Mouse (Mus musculus) hindbrain, embryonic 13.5 days (tissue): ENCODE data around the gene Traf3ip1. TPM values are rescaled to one million over a fixed set of nuclear protein-coding genes. Genes with fewer than 3 reads are reported as not detected.

Experiments used
- ATAC-seq: fragments of 200-750 bp; cut with Nextera tagmentation; 2 replicates; pipeline ENCODE4 v1.8.0; 2017; ENCODE audit warnings: moderate TSS enrichment; ENCODE audit not compliant: low FRiP score
- H3K27ac ChIP-seq: fragments of 300-500 bp; sonication (generic); 2 replicates; pipeline ENCODE4 v1.5.1; 2015; ENCODE audit warnings: inconsistent platforms, mild to moderate bottlenecking, moderate library complexity
- H3K27me3 ChIP-seq: fragments of 300-500 bp; sonication (generic); 2 replicates; pipeline ENCODE4 v1.6.1; 2015; ENCODE audit warnings: mild to moderate bottlenecking, inconsistent platforms
- H3K36me3 ChIP-seq: fragments of 300-500 bp; sonication (generic); 2 replicates; pipeline ENCODE4 v1.6.1; 2015; ENCODE audit warnings: mild to moderate bottlenecking, inconsistent platforms
- H3K4me1 ChIP-seq: fragments of 300-500 bp; sonication (generic); replicated peaks from 2 replicates; pipeline ENCODE4 v1.6.1; 2015; ENCODE audit warnings: inconsistent platforms
- H3K4me2 ChIP-seq: fragments of 300-500 bp; sonication (generic); 2 replicates; pipeline ENCODE4 v1.6.1; 2015; ENCODE audit warnings: inconsistent platforms, mild to moderate bottlenecking, moderate library complexity
- H3K4me3 ChIP-seq: fragments of 300-500 bp; sonication (generic); 2 replicates; pipeline ENCODE4 v1.5.1; 2015; ENCODE audit warnings: mild to moderate bottlenecking, inconsistent platforms
- H3K9ac ChIP-seq: fragments of 300-500 bp; sonication (generic); 2 replicates; pipeline ENCODE4 v1.6.1; 2015; ENCODE audit warnings: mild to moderate bottlenecking, inconsistent platforms
- H3K9me3 ChIP-seq: fragments of 300-500 bp; sonication (generic); 2 replicates; pipeline ENCODE4 v1.6.1; 2016; ENCODE audit warnings: inconsistent platforms
- WGBS: fragments of 180-500 bp; shearing (Covaris S2); methylation state at CpG from one replicate; pipeline ENCODE4 v1.1.7; 2015; 5-methylcytosine and 5-hydroxymethylcytosine counted together
- polyA plus RNA-seq: library from polyadenylated mRNA; unstranded; fragments of >200 nt; fragmentation: Nextera tagmentation; extraction: Ambion mirVana; gene quantifications from 2 replicates; pipeline ENCODE4 v1.2.1, GENCODE M21; 2015

Traf3ip1 gene
- polyA plus RNA-seq, 1 experiment from 2014 or later, result 10.6 TPM

DNA sequence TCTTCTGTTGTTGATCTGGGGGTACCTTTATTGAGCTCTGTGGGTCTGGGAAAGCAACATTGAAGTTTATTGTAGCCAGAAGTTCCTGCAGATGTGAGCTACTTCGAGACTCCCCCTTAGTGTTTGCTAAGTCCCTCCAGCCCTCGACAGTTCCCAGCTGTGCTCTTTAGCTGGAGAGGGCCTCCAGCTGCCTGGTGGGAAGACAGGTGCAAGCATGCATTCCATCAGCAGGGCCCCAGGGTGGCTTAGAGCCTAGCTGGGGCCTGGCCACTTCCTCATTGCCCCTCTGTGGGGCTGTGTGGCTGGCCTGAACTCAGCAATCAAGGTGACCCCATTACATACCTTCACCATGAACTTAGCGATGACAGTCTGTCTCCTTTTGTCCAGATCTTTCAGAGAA is 10.2 kb downstream of the Traf3ip1 start:
- no peaks in the 10 kb centered on the region for H3K4me1 ChIP-seq
- H3K27ac ChIP-seq, result no peak overlapping the region
- no peak for ATAC-seq
- H3K9ac ChIP-seq, result no peak overlapping the region
- H3K9me3 ChIP-seq, result no peaks in the 10 kb centered on the region
- H3K4me3 ChIP-seq, result no peak overlapping the region
- no peaks in the 10 kb centered on the region for H3K27me3 ChIP-seq
- 78% methylated on average over 3 of the region's 3 CpGs for WGBS
- H3K4me2 ChIP-seq, result no peak overlapping the region
- H3K36me3 ChIP-seq, result peaks cover 95% of the 10 kb centered on the region

DNA sequence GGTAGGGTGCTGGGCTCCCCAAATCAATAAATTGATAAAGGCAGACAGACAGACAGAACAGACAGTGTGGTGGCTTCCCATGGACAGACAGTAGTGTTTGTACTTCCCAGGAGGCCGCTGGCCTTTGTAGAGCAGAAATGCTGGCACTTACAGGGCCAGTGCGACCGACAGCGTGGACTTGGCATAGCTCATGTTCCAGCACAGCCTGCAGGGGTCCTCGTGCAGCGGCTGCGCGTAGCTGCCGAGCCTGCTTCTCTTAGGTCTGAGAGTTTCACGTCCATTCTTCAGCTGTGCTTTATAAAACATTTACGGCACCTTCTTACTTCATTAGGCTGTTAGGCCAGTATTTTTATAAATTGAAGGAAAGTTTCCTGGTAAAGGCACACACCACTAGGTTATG is 20.5 kb downstream of the Traf3ip1 start:
- Histone ChIP-seq H3K9ac (no peak overlapping the region), H3K27me3 (no peaks in the 10 kb centered on the region), H3K4me1 (no peaks in the 10 kb centered on the region), H3K27ac (no peak overlapping the region), H3K4me2 (no peak overlapping the region), H3K4me3 (no peak overlapping the region), H3K9me3 (no peaks in the 10 kb centered on the region), H3K36me3 (peaks cover 66% of the 10 kb centered on the region)
- no peak for ATAC-seq
- WGBS, result 78% methylated on average over 11 of the region's 11 CpGs

DNA sequence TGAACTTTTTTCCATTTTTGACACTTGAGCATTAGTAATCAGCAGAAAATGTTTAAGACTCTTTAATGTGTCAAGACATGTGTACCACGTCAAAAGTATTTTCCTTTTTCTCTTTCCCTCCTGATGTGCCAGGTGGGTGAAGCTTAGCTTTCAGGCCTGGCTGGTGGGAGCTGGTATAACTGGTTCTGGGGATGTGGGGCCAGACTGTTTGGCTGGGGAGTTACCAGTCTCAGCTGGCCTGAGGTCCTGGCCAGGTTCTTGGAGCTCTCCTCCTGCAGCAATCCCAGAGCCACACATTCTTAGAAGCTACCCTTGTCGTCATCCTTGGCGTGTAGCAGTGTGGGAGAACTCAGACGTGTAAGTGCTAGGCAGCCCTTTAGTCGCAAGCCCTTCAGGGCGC is 21.2 kb downstream of the Traf3ip1 start:
- no peaks in the 10 kb centered on the region for H3K9me3 ChIP-seq
- no peaks in the 10 kb centered on the region for H3K27me3 ChIP-seq
- H3K4me1 ChIP-seq, result no peaks in the 10 kb centered on the region
- no peak overlapping the region for H3K4me2 ChIP-seq
- H3K36me3 ChIP-seq, result peaks cover 66% of the 10 kb centered on the region
- no peak overlapping the region for H3K9ac ChIP-seq
- WGBS, result 96% methylated on average over 6 of the region's 6 CpGs
- H3K27ac ChIP-seq, result no peak overlapping the region
- H3K4me3 ChIP-seq, result no peak overlapping the region
- no peak for ATAC-seq

DNA sequence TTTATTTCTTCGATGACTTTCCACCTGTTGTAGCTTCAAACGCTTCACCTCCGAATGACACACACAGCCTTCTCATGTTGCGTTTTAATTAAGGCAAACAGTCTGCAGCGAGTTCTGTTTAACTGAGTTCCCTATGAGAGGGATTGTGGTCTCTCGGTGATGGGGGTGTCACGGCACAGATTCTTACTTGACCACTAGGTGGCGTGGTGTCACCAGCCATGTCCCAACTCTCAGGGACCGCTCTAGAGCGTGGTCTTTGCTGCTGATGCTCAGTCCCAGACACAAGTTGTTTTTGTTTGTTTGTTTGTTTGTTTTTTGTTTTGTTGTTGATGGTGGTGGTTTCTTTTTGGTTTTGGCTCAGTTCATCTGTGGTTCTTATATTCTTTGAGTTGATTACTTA is 29.3 kb downstream of the Traf3ip1 start:
- ATAC-seq, result 0 out of 2 replicates have a peak, but pooled peaks have one; percentile 63
- Histone ChIP-seq H3K4me3 (no peak overlapping the region), H3K9ac (no peak overlapping the region), H3K27ac (no peak overlapping the region), H3K4me1 (no peaks in the 10 kb centered on the region), H3K27me3 (no peaks in the 10 kb centered on the region), H3K4me2 (no peak overlapping the region), H3K36me3 (peaks cover 76% of the 10 kb centered on the region), H3K9me3 (no peaks in the 10 kb centered on the region)
- 18% methylated on average over 10 of the region's 10 CpGs for WGBS

DNA sequence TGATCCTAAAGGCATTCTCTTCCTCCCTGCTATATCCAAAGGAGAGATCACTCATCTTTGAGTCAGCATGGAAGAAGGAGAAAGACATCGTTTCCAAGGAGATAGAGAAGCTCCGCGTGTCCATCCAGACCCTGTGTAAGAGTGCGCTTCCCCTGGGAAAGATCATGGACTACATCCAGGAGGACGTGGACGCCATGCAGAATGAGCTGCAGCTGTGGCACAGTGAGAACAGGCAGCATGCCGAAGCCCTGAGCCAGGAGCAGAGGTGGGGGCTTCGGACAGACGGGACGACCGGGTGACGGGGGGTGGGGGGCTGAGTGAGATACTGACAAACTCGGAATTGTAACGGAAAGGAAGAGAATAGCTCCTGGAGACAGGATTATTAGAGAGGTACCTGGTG is 31.4 kb downstream of the Traf3ip1 start:
- peaks cover 76% of the 10 kb centered on the region for H3K36me3 ChIP-seq
- WGBS, result 79% methylated on average over 14 of the region's 14 CpGs

DNA sequence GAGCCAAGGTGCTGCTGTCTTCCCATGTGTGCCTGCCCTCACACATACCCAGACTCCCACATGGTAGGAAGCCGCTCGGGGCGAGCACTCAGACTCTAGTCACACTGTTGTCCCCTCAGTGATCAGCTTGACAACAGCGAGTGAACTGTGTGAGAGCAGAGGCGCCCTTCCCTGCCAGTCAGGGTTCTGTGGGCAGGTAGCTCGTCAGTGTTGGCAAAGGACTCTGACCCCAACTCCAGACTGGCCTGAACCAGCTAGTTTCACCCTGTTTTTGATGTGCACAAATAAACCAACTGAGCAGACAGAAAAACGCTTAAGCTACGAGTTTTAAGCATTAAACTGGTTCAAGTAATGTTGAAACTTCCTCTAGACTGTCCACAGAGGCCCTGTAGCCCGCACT is 35.7 kb downstream of the Traf3ip1 start:
- H3K27ac ChIP-seq, result no peak overlapping the region
- 90% methylated on average over 9 of the region's 9 CpGs for WGBS
- no peaks in the 10 kb centered on the region for H3K4me1 ChIP-seq
- H3K4me3 ChIP-seq, result no peak overlapping the region
- no peak overlapping the region for H3K4me2 ChIP-seq
- no peaks in the 10 kb centered on the region for H3K9me3 ChIP-seq
- H3K9ac ChIP-seq, result no peak overlapping the region
- H3K36me3 ChIP-seq, result peaks cover 67% of the 10 kb centered on the region
- no peaks in the 10 kb centered on the region for H3K27me3 ChIP-seq
- no peak for ATAC-seq

More for the DNA sequence above, 31.4 kb downstream of the Traf3ip1 start:
- ATAC-seq, result no peak
- H3K9me3 ChIP-seq, result no peaks in the 10 kb centered on the region
- H3K27me3 ChIP-seq, result no peaks in the 10 kb centered on the region
- H3K9ac ChIP-seq, result no peak overlapping the region
- H3K27ac ChIP-seq, result no peak overlapping the region
- no peak overlapping the region for H3K4me3 ChIP-seq
- no peaks in the 10 kb centered on the region for H3K4me1 ChIP-seq
- H3K4me2 ChIP-seq, result no peak overlapping the region

DNA sequence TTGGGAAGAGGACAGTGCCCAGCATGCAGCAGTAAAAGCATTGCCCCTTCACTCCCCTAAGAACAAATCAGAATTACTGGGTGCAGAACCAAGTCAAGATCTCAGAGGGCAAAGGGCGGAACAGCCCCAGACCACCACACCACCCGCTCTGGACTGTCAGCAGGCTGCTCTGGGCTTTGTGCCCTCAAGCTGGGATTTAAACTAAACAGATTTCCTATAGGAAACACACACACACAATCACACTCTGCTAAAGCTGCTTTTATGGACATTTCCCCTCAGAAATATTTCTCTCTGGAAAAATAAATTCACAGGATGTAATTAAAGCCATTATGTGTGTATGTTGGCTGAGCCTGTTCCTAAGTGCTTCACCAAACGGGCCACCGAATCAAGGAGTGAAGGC is 37.8 kb downstream of the Traf3ip1 start:
- Histone ChIP-seq H3K27ac (no peak overlapping the region), H3K4me3 (no peak overlapping the region), H3K4me2 (no peak overlapping the region), H3K9ac (no peak overlapping the region), H3K27me3 (peaks cover 14% of the 10 kb centered on the region), H3K4me1 (no peaks in the 10 kb centered on the region), H3K36me3 (peaks cover 49% of the 10 kb centered on the region), H3K9me3 (no peaks in the 10 kb centered on the region)
- no peak for ATAC-seq
- 91% methylated on average over 4 of the region's 4 CpGs for WGBS

DNA sequence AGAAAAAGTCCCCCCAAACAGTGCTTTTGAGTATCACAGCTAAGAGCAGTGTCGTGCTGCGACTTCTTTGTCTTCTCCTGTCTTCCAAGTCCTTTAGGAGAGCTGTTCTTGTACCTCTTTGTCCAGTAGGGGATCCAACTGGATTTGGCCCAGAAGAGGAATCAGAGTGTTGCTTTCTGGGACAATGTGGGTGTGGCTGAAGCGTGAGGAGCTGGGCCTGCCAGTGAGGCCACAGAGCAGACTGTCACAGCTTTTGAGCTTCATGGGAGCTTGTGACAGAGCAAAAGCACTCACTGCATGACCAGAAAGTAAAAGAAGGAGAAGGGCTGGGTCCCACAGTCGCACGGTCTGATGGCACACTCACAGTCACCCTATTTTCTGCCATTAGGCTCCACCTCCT is 38.4 kb downstream of the Traf3ip1 start:
- Histone ChIP-seq H3K4me3 (no peak overlapping the region), H3K27ac (no peak overlapping the region), H3K36me3 (peaks cover 43% of the 10 kb centered on the region), H3K4me1 (no peaks in the 10 kb centered on the region), H3K9ac (no peak overlapping the region), H3K4me2 (no peak overlapping the region), H3K27me3 (peaks cover 19% of the 10 kb centered on the region), H3K9me3 (no peaks in the 10 kb centered on the region)
- WGBS, result 83% methylated on average over 5 of the region's 5 CpGs
- ATAC-seq, result no peak

DNA sequence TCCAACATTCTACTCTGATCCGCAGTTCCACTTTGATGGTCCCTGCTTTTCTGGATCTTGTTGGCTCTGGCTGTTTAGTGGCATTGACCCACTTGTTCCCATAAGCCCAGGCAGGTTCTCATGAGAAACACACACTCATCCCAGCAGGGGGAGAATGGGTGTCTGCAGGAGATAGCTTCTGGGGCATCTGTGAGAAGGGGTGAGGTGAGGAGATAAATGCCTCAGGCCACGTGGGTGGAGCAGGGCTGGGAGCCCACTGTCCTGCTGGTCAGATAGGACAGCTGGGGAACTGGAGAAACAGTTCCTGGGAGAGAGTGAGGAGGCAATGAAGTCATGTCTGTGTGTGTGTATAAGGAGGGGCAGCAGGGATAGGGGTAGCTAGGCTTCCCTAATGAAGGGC is 39.0 kb downstream of the Traf3ip1 start:
- Histone ChIP-seq H3K4me3 (no peak overlapping the region), H3K27ac (no peak overlapping the region), H3K9ac (no peak overlapping the region), H3K27me3 (peaks cover 25% of the 10 kb centered on the region), H3K36me3 (peaks cover 38% of the 10 kb centered on the region), H3K4me1 (no peaks in the 10 kb centered on the region), H3K4me2 (no peak overlapping the region), H3K9me3 (no peaks in the 10 kb centered on the region)
- WGBS, result 72% methylated on average over 2 of the region's 2 CpGs
- no peak for ATAC-seq

DNA sequence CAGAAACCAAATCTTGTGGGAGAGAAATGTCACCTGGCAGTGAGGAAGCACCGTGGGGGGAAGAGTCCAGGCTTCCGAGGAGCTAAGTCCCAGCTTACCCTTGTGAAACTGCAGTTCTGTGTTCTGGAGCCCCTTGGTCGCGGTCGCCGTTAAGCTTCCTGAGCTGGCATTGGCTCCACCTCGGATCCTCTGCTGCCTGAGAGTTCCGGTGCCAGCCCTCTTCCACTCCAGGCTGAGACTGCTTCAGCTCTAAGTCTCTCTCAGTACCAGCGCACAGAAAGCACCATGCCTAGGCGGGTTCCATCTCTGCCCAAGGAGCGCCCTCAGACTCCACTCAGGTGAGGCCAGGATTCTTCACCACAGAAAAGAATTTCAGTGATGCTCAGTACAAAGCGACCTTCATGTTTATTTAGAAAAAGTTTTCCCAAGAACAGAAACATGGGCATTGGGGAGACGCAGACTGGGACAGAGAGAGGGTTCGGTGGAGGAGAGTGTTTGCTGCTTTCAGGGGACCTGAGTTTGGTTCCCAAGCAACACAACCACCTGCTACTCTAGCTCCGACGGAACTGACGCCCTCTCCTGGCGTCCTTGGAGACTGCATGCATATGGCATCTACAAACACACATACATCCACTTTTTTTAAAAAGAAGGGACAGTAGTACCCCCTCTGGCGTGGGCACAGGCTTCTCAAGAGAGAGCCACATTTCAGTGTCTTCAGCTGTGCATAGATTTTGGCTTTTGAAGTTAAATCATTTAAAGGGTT is 39.7 kb downstream of the Traf3ip1 start:
- no peak overlapping the region for H3K4me2 ChIP-seq
- no peaks in the 10 kb centered on the region for H3K4me1 ChIP-seq
- no peak overlapping the region for H3K27ac ChIP-seq
- no peak for ATAC-seq
- H3K9ac ChIP-seq, result no peak overlapping the region
- peaks cover 32% of the 10 kb centered on the region for H3K27me3 ChIP-seq
- H3K4me3 ChIP-seq, result no peak overlapping the region
- no peaks in the 10 kb centered on the region for H3K9me3 ChIP-seq
- peaks cover 34% of the 10 kb centered on the region for H3K36me3 ChIP-seq
- 85% methylated on average over 19 of the region's 19 CpGs for WGBS

DNA sequence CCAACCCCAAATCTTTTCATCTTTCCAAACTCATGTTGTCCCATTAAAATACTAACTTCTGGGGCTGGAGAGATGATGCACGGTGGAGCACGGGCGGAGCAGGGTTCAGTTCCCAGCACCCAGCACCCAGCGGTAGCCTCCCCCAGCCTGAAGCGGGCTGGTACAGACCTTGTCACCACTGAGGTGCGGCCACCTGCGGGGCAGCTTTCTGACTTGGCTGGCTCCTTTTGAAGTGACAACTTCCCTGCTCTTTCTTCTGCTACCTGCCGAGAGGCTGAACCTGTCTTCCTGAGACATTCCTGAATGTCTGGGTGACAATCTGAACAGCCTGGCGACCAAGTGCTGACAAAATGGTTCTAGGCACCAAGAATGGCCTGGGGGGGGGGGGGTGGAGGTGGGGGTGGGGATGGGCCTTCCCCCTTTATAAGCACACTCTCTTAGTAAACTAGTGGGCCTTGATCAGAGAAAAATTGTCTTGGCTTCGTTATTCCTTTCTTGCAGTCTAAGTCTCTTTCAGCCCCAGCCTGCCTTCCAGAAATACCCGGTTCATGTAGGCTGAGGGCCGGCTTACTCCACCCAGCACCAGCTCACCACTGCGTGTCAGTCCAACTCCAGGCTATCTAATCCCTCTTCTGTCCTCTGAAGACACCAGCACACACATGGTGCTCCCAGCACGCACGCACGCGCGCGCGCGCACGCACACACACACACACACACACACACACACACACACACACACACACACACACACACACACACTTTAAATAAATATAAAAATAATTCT is 43.5 kb downstream of the Traf3ip1 start:
- Histone ChIP-seq H3K36me3 (peaks cover 11% of the 10 kb centered on the region; the same call in 1 of the 2 replicates), H3K9ac (no peak overlapping the region), H3K4me1 (peaks cover 23% of the 10 kb centered on the region), H3K4me3 (no peak overlapping the region), H3K27ac (no peak overlapping the region), H3K4me2 (no peak overlapping the region), H3K9me3 (no peaks in the 10 kb centered on the region), H3K27me3 (peaks cover 40% of the 10 kb centered on the region)
- 23% methylated on average over 22 of the region's 22 CpGs for WGBS
- ATAC-seq, result no peak

DNA sequence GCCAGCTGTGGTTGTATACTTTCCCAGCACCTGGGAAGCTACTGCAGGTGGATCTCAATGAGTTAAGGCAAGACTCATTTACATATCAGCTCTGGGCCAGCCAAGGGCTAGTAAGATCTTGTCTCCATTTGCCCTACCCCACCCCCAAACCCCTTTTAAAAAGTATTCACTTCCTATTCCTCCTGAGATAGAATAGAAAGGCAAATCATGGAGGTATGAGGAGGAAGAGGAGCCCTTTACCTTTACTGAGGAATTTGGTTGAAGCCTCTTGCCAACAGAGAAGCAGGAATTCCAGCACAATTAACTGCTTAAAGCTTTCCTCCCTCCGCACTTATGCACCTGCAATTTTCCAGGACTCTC is 44.1 kb downstream of the Traf3ip1 start:
- Histone ChIP-seq H3K4me3 (no peak overlapping the region), H3K9me3 (no peaks in the 10 kb centered on the region), H3K4me1 (peaks cover 23% of the 10 kb centered on the region), H3K9ac (no peak overlapping the region), H3K36me3 (peaks cover 5% of the 10 kb centered on the region; the same call in 1 of the 2 replicates), H3K4me2 (no peak overlapping the region), H3K27me3 (peaks cover 40% of the 10 kb centered on the region), H3K27ac (no peak overlapping the region)
- WGBS, result 59% methylated on average over 1 of the region's 1 CpGs
- ATAC-seq, result no peak

DNA sequence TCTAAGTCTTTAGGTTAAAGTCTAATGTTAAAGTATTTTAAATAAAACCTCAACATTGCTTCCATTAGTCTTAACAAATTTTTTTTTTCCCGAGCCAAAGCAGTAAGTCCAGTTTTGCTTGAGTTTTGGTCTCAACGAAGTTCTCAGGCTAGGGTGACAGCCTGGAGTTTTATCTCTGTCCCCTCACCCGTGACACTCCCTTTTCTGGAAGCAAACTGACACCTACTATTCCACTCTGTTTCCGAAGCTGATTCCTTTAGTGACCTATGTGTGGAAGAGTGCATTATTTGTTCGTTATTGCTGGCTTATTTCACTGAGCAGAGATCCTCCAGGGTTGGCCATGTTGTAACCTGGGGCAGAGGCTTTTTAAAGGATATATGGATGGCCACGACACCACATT is 44.8 kb downstream of the Traf3ip1 start:
- H3K27ac ChIP-seq, result no peak overlapping the region
- no peaks in the 10 kb centered on the region for H3K9me3 ChIP-seq
- H3K4me3 ChIP-seq, result peak overlapping the region; percentile 95
- peaks cover 23% of the 10 kb centered on the region for H3K4me1 ChIP-seq
- H3K9ac ChIP-seq, result peak overlapping the region; percentile 93
- H3K4me2 ChIP-seq, result peak overlapping the region; percentile 94
- ATAC-seq, result no peak
- H3K36me3 ChIP-seq, result peaks cover 5% of the 10 kb centered on the region
- WGBS, result 41% methylated on average over 6 of the region's 6 CpGs
- peaks cover 40% of the 10 kb centered on the region for H3K27me3 ChIP-seq
